Mouse (Mus musculus) erythroid progenitor cell, adult 5-6 weeks (primary cell): Measurements from ENCODE around the gene Vps25. TPM values are rescaled to one million over a fixed set of nuclear protein-coding genes. Genes with fewer than 3 reads are reported as not detected.

Experiments
- ATAC-seq: replicated peaks from 2 replicates; pipeline ENCODE4 v1.8.0; 2016; ENCODE audit warnings: moderate number of reproducible peaks, mild to moderate bottlenecking, moderate TSS enrichment, inconsistent platforms; ENCODE audit not compliant: poor library complexity, low FRiP score, severe bottlenecking
- total RNA-seq, 2 experiments: library from RNA; stranded (forward) in 1 of 2; stranded (reverse) in 1 of 2; fragments of 150-400 nt in 1 of 2; fragments of 186-747, 209-891 nt in 1 of 2; gene quantifications; 2 replicates each; pipeline versions ENCODE4 v1.2.3 to v1.2.4; 2015 to 2017; ENCODE audit warnings: low replicate concordance in 2 of 2

Vps25 gene
- total RNA-seq, 2 experiments from 2014 or later, result 27.3 to 142 TPM

GRCm38 (mm10) chr11:101264954-101265471 is 11.5 kb downstream of the Vps25 start:
- no peak for ATAC-seq

- ATAC-seq, result no peak
Measured at GRCm38 (mm10) chr11:101265906-101266305, 12.4 kb downstream of the Vps25 start.

- no peak for ATAC-seq
Measured at GRCm38 (mm10) chr11:101269577-101270116, 16.1 kb downstream of the Vps25 start.

- no peak for ATAC-seq
Measured at GRCm38 (mm10) chr11:101272446-101272845, 18.9 kb downstream of the Vps25 start.

GRCm38 (mm10) chr11:101275309-101275708 is 21.8 kb downstream of the Vps25 start:
- no peak for ATAC-seq

GRCm38 (mm10) chr11:101276319-101277070 is 23.0 kb downstream of the Vps25 start:
- ATAC-seq, result no peak

- ATAC-seq, result no peak
Measured at GRCm38 (mm10) chr11:101277381-101278222, 24.1 kb downstream of the Vps25 start.

- ATAC-seq, result peak; percentile 97
Measured at GRCm38 (mm10) chr11:101278223-101279192, 25.0 kb downstream of the Vps25 start, which contains the start of the genes Cntd1 and Coa3. Gene Cntd1, plus strand, starts transcription at chr11:101279012. Gene Coa3, minus strand, starts transcription at chr11:101279114.

GRCm38 (mm10) chr11:101279193-101279569 is 25.7 kb downstream of the Vps25 start:
- peak; percentile 72 for ATAC-seq

GRCm38 (mm10) chr11:101280837-101281236 is 27.3 kb downstream of the Vps25 start:
- no peak for ATAC-seq

- ATAC-seq, result no peak
Measured at GRCm38 (mm10) chr11:101282896-101283295, 29.4 kb downstream of the Vps25 start.

- no peak for ATAC-seq
Measured at GRCm38 (mm10) chr11:101283805-101284204, 30.3 kb downstream of the Vps25 start.

- ATAC-seq, result no peak
Measured at GRCm38 (mm10) chr11:101287306-101287705, 33.8 kb downstream of the Vps25 start.

GRCm38 (mm10) chr11:101291231-101291630 is 37.7 kb downstream of the Vps25 start:
- ATAC-seq, result no peak

- no peak for ATAC-seq
Measured at GRCm38 (mm10) chr11:101295191-101295590, 41.7 kb downstream of the Vps25 start.

GRCm38 (mm10) chr11:101300881-101301280 is 47.4 kb downstream of the Vps25 start:
- 0 out of 2 replicates have a peak, but pooled peaks have one; percentile 45 for ATAC-seq

- peak; percentile 48 for ATAC-seq
Measured at GRCm38 (mm10) chr11:101301299-101302003, 47.9 kb downstream of the Vps25 start.

- peak; percentile 94 for ATAC-seq
Measured at GRCm38 (mm10) chr11:101302004-101302798, 48.7 kb downstream of the Vps25 start, which contains the start of gene Becn1. Gene Becn1, minus strand, starts transcription at chr11:101302286.
